Mouse (Mus musculus) thymus, postnatal 14 days (tissue): Measurements from ENCODE around the gene Orai1.
"Not testable (repeated sequence)": the region's sequence is repeated elsewhere in the genome, so short reads cannot be mapped to it uniquely, and the experiment has no call there.

Experiments used
- DNase-seq: peaks from one replicate; pipeline ENCODE4 v3.0.0; 2021

Orai1 gene

GRCm38 (mm10) chr5:123014753-123015701 lies at the start of gene Orai1:
TSS of gene Orai1 (plus strand) at chr5:123015074.
- peak; percentile 99 for DNase-seq

DNA sequence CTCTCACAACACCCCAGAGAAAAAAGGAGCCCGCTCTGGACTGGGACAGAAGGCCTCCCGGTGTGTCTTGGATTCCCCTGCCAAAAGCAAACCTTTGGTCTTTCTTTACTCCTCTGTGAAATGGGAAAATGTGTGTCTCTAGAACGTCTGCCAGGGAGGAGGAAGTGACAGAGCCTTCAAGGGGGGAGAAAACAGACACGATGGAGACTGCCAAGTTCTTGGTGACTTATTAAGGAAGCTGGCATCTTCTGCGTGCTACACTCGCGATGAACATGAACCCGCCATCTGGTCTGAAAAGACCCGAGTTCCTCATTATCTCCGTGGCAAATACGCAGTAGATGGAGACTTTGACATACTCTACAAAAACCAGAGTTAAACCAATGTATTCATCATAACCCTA lies 49.4 kb upstream of the Orai1 start:
- DNase-seq, result no peak

- peak; percentile 92 for DNase-seq
Measured at GRCm38 (mm10) chr5:122968322-122968721, 46.6 kb upstream of the Orai1 start.

DNA sequence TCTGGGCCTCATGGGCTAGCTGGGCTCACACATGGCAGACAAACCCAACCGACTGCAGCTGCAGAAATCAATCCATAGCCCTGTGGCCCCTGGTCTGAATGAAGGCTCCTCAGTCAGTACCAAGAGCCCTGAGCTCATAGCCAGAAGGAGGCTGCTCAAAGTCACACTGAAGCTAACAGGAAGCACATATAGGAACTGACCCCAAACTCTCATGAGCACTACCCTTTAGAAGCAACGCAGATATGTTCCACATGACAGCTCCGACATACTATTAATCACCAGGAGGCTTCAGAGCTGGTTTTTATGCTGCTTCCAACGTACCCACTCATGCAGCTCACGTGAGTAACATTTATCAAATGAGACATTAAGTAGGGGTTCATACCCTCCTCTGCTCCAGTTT lies 44.8 kb upstream of the Orai1 start:
- DNase-seq, result no peak

GRCm38 (mm10) chr5:122971438-122971837 lies 43.4 kb upstream of the Orai1 start:
- DNase-seq, result no peak

DNA sequence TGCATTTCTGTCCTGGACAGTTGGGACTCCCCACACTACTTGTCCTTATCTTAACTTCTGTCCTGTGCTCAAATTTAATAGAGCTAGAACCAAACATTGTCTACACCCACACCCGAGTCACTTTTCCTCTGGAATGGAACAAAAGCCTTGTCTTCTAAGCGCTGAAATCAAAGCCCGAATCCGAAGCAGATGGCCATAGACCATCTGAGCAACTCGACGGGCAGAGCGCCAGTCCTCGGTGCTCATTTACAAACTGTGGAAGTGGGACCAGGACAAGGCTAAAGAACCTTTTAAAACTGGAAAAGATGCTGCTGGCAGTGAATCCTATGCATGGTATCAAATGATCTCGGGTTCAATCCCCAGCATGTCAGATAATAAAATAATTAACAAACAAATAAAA lies 42.8 kb upstream of the Orai1 start:
- no peak for DNase-seq

- DNase-seq, result not testable (repeated sequence)
Measured at GRCm38 (mm10) chr5:122974701-122975100, 40.2 kb upstream of the Orai1 start.

DNA sequence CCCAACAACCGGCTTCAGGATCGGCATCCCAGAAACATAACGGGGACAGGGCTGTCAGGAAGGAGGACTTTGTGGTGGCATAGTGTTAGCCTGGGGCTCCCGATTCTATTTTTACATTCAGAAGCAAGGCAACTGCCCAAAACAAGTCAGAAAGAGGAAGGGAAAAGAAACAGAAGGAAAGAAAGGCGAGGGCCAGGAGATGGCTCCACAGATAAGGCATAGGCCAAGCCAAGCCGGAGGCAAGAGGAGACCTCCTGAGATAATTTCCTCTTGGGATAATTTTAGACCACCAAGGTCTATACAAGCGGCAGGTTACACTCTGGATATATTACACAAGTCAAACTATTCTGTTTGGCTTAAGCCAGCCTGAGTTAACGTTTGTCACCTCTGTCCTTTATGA lies 35.9 kb upstream of the Orai1 start:
- no peak for DNase-seq

GRCm38 (mm10) chr5:122984483-122984882 lies 30.4 kb upstream of the Orai1 start:
- DNase-seq, result no peak

DNA sequence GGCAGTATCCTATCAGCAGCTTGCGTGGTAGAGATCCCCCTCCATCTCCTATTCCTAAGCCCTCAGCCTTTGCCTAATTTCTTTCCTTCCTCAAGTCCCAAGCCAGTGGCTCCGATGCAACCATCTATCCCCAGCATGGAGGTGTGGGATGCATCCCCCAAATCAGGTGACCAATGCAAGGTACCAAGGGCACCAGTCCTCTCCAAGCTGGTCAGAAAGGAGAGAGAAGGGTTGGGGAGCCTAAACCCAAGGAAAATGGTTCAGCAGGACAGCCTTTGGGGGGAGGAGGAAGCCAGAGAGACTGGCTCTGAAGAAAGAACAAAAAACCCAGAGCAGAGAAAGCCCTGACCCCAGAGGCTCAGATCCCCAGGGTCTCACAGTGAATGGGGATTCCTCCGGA lies 29.6 kb upstream of the Orai1 start:
- DNase-seq, result no peak

DNA sequence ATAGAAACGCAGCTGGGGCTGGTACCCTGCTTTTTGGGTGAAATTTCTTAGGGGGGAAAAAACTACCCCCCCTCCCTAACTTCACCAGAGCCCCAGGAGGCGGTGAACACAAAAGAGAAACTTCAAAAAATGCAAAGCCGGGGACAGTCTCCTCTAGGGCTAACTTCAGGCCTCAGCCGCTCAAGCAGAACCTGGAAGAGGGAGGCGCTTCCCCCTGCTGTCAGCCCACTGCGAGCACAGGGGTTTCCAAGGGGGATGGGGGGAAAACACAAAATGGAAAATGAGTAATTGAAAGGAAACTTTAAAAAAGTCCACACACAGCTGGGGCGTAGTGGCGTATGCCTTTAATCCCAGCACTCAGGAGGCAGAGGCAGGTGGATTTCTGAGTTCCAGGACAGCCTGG lies 28.8 kb upstream of the Orai1 start:
- no peak for DNase-seq

DNA sequence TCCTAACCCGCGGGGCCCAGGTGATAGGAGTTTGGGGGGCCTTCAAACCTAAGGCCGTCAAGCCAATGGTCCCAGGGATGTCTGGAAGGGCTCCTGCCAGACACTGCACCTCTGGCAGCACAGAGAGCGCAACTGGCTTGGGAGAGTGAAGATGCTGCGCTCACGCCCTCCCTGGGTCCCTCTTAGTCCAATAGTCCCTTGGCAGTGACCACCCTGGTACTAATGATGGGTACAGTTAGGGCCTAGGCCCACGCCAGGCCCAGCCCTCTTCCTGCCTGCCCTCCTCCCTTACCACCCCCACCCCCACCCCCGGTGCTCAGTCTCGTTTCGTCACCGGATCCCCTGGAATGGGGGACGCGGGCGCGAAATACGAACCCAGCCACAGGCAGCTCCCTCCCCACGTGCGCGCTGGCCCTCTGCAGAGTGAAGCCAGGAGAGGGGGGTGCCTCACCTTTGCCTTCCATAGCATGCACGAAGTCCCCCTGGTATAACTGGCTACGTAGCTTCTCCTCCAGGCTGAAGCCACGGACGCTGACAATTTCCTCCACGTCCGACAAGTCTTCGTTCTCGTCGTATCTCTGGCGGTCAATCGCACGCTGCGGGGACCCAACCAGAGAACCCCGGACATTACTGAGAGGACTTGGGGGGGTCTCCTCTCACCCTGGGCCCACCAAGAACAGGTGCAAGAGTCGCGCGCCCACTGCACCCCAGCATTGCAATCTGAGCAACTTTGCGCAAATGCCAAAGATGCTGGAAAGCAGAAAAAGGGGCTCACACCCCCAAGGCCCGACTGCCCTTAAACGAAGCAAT lies 27.5 kb upstream of the Orai1 start:
- peak; percentile 66 for DNase-seq

DNA sequence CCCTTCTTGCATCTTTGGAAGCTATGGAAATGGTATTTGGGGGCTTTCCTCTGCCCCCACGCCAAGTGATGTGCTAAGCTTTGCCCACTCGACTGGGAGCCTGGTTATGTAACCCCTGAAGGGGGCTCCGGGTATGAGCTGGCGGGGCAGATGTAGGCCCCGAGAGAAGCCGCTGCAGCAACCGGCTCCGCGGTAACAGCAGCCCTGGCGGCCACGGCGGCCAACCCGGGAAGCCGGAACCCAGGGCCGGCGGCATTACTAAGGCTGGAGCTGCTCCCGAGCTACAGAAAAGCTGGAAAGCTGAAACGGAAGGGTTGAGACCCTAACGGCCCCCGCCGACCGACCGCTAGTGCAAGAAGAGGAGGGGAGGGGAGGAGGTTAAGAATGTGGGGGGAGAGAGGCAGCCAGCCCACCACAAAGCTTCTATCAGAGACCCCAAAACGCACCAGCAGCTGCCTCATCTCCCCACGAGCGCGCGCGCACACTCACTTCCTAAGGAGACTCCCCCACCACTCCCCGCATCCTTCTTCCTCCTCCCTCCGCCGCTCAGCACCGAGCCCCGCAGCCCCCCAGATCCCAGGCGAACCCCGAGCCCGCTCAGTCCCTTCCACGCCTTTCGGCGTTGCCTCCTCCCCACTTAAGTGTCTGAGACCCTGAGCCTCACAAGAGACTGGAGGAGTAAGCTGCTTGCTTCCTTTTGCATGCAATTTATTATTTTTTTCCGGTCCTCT lies 26.7 kb upstream of the Orai1 start:
- DNase-seq, result peak; percentile 81

- DNase-seq, result peak; percentile 89
Measured at GRCm38 (mm10) chr5:122989001-122989525, 25.8 kb upstream of the Orai1 start.

- DNase-seq, result peak; percentile 44
Measured at GRCm38 (mm10) chr5:122989551-122990330, 25.1 kb upstream of the Orai1 start, which contains the start of gene Kdm2b. TSS of gene Kdm2b (minus strand) at chr5:122989823.

GRCm38 (mm10) chr5:122990411-122991160 lies 24.3 kb upstream of the Orai1 start:
- DNase-seq, result peak; percentile 78

DNA sequence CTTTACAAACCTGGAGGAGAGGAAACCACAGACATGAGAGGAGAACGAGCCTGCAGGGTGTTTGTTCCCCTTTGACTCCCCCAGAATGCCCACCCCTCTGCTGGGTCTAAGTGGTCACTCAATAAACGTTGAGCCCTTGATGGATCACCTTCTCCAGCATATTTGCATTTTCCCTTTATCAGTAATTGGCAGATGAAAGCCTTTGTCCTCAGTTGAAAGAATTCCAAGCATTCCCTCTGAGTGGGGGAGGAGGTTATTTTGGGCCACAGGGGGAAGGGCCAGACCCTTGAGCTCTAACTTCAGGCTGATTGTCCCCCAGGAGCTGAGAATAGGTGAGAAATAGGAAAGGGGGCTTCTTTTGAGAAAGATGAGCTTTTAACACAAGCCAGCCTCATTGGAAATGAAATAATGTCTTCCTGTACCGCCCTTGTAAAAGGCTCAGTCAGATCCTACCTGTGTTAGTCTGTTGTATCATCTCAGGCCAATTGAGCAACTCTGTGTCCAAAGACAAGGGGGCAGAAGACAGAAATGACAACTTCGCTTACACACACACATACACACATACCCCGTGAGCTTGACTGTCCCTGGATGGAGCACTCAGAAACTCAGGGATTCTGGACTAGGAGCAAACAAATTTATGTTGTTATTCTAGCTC lies 23.4 kb upstream of the Orai1 start:
- no peak for DNase-seq

GRCm38 (mm10) chr5:122993811-122994210 lies 21.1 kb upstream of the Orai1 start:
- DNase-seq, result no peak

DNA sequence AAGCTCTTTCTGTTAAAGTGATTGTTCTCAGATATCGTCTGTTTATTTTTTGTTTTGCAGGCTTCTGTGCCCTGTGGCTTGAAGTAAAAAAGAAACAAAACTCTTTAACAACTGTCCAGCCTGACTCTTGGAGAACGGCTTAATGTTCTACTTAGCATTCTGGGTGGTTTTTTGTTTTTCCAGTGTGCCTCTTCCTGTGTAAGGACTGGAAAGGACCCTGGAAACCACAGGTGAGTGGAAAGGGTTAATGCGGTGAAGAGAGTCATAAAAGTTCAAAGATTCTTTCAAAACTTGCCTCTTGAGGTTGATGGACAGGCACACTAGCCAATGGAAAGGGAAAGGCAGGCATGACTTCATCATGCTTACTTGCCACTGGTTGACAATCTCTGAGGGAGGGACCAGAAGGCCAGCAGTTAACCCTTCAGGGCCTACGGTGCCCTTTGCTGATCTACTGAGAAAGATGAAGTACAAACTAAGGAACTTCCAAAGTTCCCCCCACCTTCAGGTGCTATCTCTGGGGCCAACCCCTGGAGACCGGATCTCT lies 20.5 kb upstream of the Orai1 start:
- DNase-seq, result peak; percentile 96

DNA sequence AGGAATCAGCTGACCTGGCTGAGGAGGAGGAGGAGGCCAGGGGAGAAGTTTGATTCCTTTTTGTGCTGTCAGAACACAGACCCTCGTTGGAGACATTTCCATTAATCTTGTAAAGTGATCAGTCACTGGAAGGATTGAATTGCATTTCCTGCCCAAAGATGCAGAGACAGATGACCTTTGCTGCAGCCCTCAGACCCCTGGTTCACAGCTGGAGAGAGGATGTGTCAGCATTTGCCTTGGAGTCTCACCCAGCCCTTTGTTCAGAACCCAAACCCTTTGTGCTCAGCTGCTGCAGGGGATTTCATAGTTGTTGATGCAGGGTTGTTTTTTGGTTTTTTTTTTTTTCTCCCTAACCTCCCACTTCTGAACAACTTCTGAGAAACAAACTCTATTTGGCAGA lies 20.0 kb upstream of the Orai1 start:
- peak; percentile 32 for DNase-seq
